Mouse (Mus musculus): ENCODE measurements around the gene Tmem17.

Tmem17 gene

GRCm38 (mm10) chr11:22512038-22513001 lies at the start of gene Tmem17:
Gene Tmem17 (plus strand): TSS chr11:22512088.
- DNase-seq, result peak; percentile 97

GRCm38 (mm10) chr11:22479836-22480619 lies 31.9 kb upstream of the Tmem17 start:
- DNase-seq, result no peak

GRCm38 (mm10) chr11:22481639-22482361 lies 30.1 kb upstream of the Tmem17 start:
- no peak for DNase-seq

DNA sequence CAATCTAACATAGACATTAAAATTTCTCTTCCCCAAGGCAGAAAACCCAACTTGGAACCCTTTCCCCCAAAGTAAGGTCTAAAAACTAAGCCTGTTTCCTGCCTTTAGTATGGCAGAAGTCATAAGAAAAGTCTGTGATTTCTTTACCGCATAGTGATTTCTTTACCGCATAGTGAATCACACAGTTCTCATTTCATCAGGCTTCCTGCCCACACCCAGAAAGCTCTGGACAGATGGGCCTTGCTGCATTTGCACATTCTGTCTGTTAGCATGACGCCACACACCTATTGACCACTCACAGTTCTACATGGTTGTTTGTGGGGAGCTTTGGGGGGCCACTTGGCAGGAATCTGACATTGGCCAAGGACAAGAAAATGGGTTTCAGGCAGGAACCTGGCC lies 29.5 kb upstream of the Tmem17 start:
- DNase-seq, result no peak

DNA sequence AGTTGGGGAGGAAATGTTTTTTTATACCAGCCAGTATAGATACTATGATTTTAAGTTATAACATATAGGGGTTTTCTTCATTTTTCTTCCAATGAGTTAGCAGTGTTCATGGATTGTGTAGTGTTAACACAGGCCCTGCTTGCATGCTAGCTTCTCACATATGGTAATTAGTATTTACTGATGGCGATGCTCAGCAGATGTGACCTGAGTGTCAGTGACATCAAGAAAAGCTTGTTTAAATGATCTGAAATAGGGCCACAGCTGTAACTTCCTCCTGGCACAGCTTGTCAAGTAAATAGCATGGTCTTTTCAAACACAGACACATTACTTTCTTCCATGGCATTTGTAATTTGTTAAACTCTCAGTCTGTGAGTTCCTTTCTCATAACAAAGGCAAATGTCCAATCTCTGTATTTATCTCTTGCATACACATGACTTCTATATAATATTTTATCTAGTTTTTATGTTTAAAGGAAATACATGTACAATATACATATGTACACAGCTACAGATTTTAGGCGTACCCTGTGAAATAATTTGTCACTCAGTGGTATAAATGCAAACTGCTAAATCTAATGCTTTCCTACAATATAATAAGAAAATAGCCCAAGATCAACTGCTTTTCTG lies 18.1 kb upstream of the Tmem17 start:
- no peak for DNase-seq

DNA sequence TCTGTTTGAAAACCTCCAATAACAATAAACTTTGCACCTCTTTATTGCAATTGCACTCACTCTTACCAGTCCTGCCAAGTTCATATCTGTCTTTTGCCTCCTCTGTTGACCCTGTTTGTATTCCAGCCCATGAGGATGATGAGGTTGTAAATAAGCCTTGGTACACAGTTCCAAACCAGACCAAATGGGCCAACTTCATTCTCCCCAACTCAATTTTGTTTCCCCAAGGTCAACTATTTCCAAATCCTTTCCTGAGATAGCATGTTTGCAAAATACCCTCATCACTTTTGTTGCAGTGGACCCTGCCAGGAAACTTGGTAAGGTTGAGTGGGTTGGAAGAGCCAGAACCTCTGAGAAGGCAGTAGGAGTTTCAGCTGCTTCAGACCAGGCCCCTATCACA lies 16.9 kb upstream of the Tmem17 start:
- DNase-seq, result no peak

DNA sequence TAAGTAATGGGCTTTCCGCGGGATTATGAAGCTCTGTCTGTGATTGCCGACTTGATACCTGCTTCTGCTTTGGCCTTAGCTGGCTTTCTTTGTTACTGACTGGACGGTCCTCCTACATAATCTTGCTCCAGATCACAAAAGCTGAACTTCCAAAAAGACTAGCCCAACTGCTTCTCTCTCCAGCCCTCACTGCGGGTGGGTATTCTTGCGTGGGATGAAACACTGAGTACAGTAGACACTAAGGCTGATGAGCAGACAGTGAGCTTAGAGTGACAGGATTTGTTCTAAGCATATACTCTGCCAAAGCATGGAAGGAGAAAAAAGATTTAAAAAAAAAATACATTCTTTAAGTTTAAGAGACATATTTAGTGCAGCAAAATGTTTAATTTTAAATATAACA lies 12.5 kb upstream of the Tmem17 start:
- DNase-seq, result no peak

DNA sequence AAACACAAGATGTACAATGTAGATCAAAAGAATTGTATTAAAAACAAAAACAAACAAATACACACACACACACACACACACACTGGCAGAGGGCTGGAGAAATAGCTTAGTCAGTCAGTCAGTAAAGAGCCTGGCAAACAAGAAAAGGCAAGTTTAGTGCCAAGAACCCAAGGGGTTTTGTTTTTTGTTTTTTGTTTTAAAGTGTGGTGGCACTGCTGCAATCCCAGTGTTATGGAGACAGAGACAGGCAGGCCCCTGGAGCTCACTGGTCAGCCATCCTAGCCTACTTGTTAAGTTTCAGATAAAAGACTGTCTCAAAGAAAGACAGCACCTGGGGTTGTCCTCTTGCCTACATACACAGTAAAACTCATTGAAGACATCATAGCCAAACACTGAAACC lies 12.0 kb upstream of the Tmem17 start:
- DNase-seq, result no peak

DNA sequence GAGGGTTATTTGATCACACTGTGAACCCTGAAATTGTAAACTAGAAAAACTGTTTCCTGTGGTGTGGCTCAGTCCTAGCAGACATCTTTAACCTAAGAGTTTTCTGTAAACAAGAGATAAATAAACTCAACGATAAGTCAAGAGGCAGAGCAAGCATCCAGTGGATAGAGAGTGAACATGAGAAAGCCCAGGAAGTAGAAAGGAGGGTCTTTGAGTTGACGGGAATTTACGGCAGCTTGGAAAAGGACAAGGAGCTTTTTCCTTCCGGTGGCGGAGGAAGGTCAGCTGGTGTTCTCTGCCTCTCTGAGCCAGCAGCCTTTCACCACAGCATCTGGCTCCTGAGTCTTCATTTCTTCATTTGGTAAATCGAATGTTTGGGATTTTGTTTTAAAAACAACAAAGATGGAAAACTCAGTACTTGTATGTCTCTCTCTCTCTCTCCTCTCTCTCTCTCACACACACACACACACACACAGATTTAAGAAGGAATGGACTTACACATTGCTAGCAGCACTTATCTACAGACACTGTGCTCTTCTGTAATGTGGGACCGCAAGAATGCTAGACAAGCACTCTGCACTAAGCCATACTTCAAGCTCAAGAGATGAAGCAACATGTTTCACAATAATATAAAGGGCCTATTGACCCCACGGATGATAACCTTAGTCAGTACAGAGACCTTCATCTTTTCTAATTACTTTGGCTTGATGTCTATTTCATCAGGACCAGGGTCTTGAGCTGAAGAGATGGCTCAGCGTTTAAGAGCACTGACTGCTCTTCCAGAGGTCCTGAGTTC lies 10.9 kb upstream of the Tmem17 start:
- no peak for DNase-seq

GRCm38 (mm10) chr11:22513075-22513474 lies 1.2 kb downstream of the Tmem17 start:
- peak in 1 of 2 experiments; percentile 7 for DNase-seq

DNA sequence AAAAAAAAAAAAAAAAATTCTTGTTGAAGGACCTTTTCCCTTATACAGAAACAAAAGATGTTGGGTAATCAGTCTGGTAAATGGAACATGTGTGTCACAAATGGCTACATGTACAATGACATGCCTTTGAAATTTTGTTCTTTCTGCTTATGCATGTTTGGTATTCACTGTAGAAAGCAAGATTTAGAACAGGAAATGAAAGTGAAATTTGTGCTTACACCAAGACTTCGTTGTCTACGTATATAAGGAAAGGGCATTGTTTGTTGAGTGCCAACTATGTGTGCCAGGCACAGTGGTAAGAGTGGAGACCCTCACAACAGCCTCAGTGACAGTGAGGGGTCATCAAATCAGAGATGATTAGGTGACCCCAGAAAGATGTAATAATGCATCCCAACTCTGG lies 3.2 kb downstream of the Tmem17 start:
- no peak for DNase-seq

- DNase-seq, result no peak
Observed at GRCm38 (mm10) chr11:22518445-22518844, 6.6 kb downstream of the Tmem17 start.

- no peak for DNase-seq
Observed at GRCm38 (mm10) chr11:22520251-22520650, 8.4 kb downstream of the Tmem17 start.

- DNase-seq, result no peak
Observed at GRCm38 (mm10) chr11:22524606-22525005, 12.7 kb downstream of the Tmem17 start.

GRCm38 (mm10) chr11:22540600-22540999 lies 28.7 kb downstream of the Tmem17 start:
- DNase-seq, result no peak

GRCm38 (mm10) chr11:22560061-22560460 lies 48.2 kb downstream of the Tmem17 start:
- DNase-seq, result no peak

- peak; percentile 70 to 80 for DNase-seq
Observed at GRCm38 (mm10) chr11:22560503-22561328, 48.8 kb downstream of the Tmem17 start.

DNA sequence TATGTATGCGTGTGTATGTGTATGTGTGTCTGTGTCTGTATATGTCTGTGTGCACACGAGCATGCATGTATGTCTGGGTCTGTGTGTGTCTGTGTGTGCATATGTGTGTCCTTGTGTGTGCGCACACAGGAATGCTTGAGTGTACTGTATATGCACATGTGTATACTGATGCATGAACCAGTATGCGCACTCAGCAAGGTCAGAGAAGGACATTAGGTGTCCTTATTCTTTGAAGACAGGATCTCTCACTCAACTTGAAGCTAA lies 49.4 kb downstream of the Tmem17 start:
- no peak for DNase-seq

GRCm38 (mm10) chr11:22563706-22564105 lies 51.8 kb downstream of the Tmem17 start:
- DNase-seq, result no peak

- DNase-seq, result peak; percentile 30 to 54
Observed at GRCm38 (mm10) chr11:22564676-22565075, 52.8 kb downstream of the Tmem17 start.
